Mouse (Mus musculus) MEL (cell line): ENCODE data around the gene Dusp5. TPM values are rescaled to one million over a fixed set of nuclear protein-coding genes. Genes with fewer than 3 reads are reported as not detected.

ENCODE experiments used
- DNase-seq: peaks from one replicate; pipeline ENCODE4 v3.0.0; 2011; ENCODE audit warnings: low read depth, low spot score
- H3K27ac ChIP-seq: 2 replicates; pipeline ENCODE4 v1.5.1; 2012; ENCODE audit warnings: low read depth, mild to moderate bottlenecking, control low read depth, low read length, moderate library complexity; ENCODE audit not compliant: control insufficient read depth
- H3K27me3 ChIP-seq, 2 experiments: fragments of 150-350 bp in 1 of 2; sonication (generic) in 1 of 2; 2 replicates each; pipeline ENCODE4 v1.6.1; 2012; ENCODE audit warnings: low read length in 2 of 2, mild to moderate bottlenecking in 2 of 2, improper control_type of control experiment in 1 of 2, moderate library complexity in 1 of 2; ENCODE audit not compliant: insufficient read depth in 2 of 2, control insufficient read depth in 1 of 2
- H3K36me3 ChIP-seq, 2 experiments: 2 replicates each; pipeline ENCODE4 v1.6.1; 2012 to 2014; ENCODE audit warnings: low read length in 2 of 2, improper control_type of control experiment in 1 of 2, inconsistent platforms in 1 of 2, mild to moderate bottlenecking in 1 of 2; ENCODE audit not compliant: insufficient read depth in 2 of 2, control insufficient read depth in 1 of 2
- H3K4me1 ChIP-seq, 2 experiments: fragments of 150-350 bp in 1 of 2; sonication (generic) in 1 of 2; 2 replicates each; pipeline ENCODE4 v1.6.1; 2012; ENCODE audit warnings: low read length in 2 of 2, improper control_type of control experiment in 1 of 2, mild to moderate bottlenecking in 1 of 2; ENCODE audit not compliant: insufficient read depth in 2 of 2, control insufficient read depth in 1 of 2
- H3K4me3 ChIP-seq, 2 experiments: fragments of 150-350 bp in 1 of 2; sonication (generic) in 1 of 2; 2 replicates each; pipeline ENCODE4 v1.5.1; 2012; ENCODE audit warnings: low read depth in 2 of 2, low read length in 2 of 2, mild to moderate bottlenecking in 2 of 2, moderate library complexity in 2 of 2, control low read depth in 1 of 2, improper control_type of control experiment in 1 of 2; ENCODE audit not compliant: control insufficient read depth in 1 of 2, insufficient read depth in 1 of 2
- H3K79me2 ChIP-seq: 2 replicates; pipeline ENCODE4 v1.6.1; 2012; ENCODE audit warnings: mild to moderate bottlenecking, low read length, moderate library complexity; ENCODE audit not compliant: control insufficient read depth, poor library complexity, insufficient read depth
- H3K9ac ChIP-seq: 2 replicates; pipeline ENCODE4 v1.6.1; 2012; ENCODE audit warnings: low read depth, mild to moderate bottlenecking, control low read depth, low read length, moderate library complexity; ENCODE audit not compliant: control insufficient read depth, poor library complexity, severe bottlenecking
- H3K9me3 ChIP-seq: fragments of 150-350 bp; sonication (generic); replicated peaks from 2 replicates; pipeline ENCODE4 v1.6.1; 2012; ENCODE audit warnings: mild to moderate bottlenecking, low read length, improper control_type of control experiment, moderate library complexity; ENCODE audit not compliant: insufficient read depth
- BHLHE40 ChIP-seq: IDR thresholded peaks from 2 replicates; pipeline ENCODE4 v1.6.1; 2012; ENCODE audit warnings: low read depth, mild to moderate bottlenecking, inconsistent platforms, low read length, improper control_type of control experiment, borderline replicate concordance
- CHD1 ChIP-seq: IDR thresholded peaks from 2 replicates; pipeline ENCODE4 v1.6.1; 2012; ENCODE audit warnings: low read depth, mild to moderate bottlenecking, inconsistent platforms, low read length, improper control_type of control experiment
- E2F4 ChIP-seq: IDR thresholded peaks from 2 replicates; pipeline ENCODE4 v1.6.1; 2011; ENCODE audit warnings: low read depth, low read length, improper control_type of control experiment, borderline replicate concordance
- GABPA ChIP-seq: IDR thresholded peaks from 2 replicates; pipeline ENCODE4 v1.6.1; 2012; ENCODE audit warnings: low read depth, mild to moderate bottlenecking, inconsistent platforms, low read length, improper control_type of control experiment, moderate library complexity
- GATA1 ChIP-seq: IDR thresholded peaks from 2 replicates; pipeline ENCODE4 v1.6.1; 2011; ENCODE audit warnings: low read depth, low read length, improper control_type of control experiment
- JUND ChIP-seq: IDR thresholded peaks from 2 replicates; pipeline ENCODE4 v1.6.1; 2011; ENCODE audit warnings: low read depth, mild to moderate bottlenecking, improper control_type of control experiment, low read length
- KAT2A ChIP-seq: conservative IDR thresholded peaks from 2 replicates; pipeline ENCODE4 v1.6.1; 2012; ENCODE audit warnings: low read depth, low read length, improper control_type of control experiment, inconsistent platforms
- MAFK ChIP-seq: IDR thresholded peaks from 2 replicates; pipeline ENCODE4 v1.6.1; 2011; ENCODE audit warnings: low read depth, mild to moderate bottlenecking, low read length, improper control_type of control experiment, borderline replicate concordance
- MAX ChIP-seq: IDR thresholded peaks from 2 replicates; pipeline ENCODE4 v1.6.1; 2011; ENCODE audit warnings: low read length, improper control_type of control experiment
- MEF2A ChIP-seq: IDR thresholded peaks from 2 replicates; pipeline ENCODE4 v1.6.1; 2014; ENCODE audit warnings: low read depth, mild to moderate bottlenecking, inconsistent platforms, low read length, improper control_type of control experiment; ENCODE audit not compliant: poor library complexity, insufficient replicate concordance, severe bottlenecking; ENCODE audit errors: extremely low read depth
- MYB ChIP-seq: IDR thresholded peaks from 2 replicates; pipeline ENCODE4 v1.6.1; 2011; ENCODE audit warnings: mild to moderate bottlenecking, low read depth, low read length, improper control_type of control experiment
- MYC ChIP-seq: IDR thresholded peaks from 2 replicates; pipeline ENCODE4 v1.6.1; 2011; ENCODE audit warnings: low read depth, mild to moderate bottlenecking, low read length, improper control_type of control experiment, moderate library complexity
- NELFE ChIP-seq: IDR thresholded peaks from 2 replicates; pipeline ENCODE4 v1.6.1; 2011; ENCODE audit warnings: low read depth, low read length, improper control_type of control experiment
- NRF1 ChIP-seq: IDR thresholded peaks from 2 replicates; pipeline ENCODE4 v1.6.1; 2014; ENCODE audit warnings: low read depth, mild to moderate bottlenecking, inconsistent platforms, low read length, improper control_type of control experiment, moderate library complexity; ENCODE audit not compliant: poor library complexity, insufficient read depth, severe bottlenecking
- POLR2AphosphoS2 ChIP-seq: IDR thresholded peaks from 2 replicates; pipeline ENCODE4 v1.6.1; 2011; ENCODE audit warnings: low read length, improper control_type of control experiment
- RAD21 ChIP-seq: IDR thresholded peaks from 2 replicates; pipeline ENCODE4 v1.6.1; 2011; ENCODE audit warnings: mild to moderate bottlenecking, low read depth, low read length, improper control_type of control experiment
- SIN3A ChIP-seq: IDR thresholded peaks from 2 replicates; pipeline ENCODE4 v1.6.1; 2012; ENCODE audit warnings: low read length, improper control_type of control experiment, inconsistent platforms
- SMC3 ChIP-seq: IDR thresholded peaks from 2 replicates; pipeline ENCODE4 v1.6.1; 2011; ENCODE audit warnings: low read depth, low read length, improper control_type of control experiment
- TAL1 ChIP-seq: IDR thresholded peaks from 2 replicates; pipeline ENCODE4 v1.6.1; 2012; ENCODE audit warnings: mild to moderate bottlenecking, inconsistent platforms, low read length, moderate library complexity, mixed read lengths
- UBTF ChIP-seq: IDR thresholded peaks from 2 replicates; pipeline ENCODE4 v1.6.1; 2012; ENCODE audit warnings: low read depth, mild to moderate bottlenecking, inconsistent platforms, low read length, improper control_type of control experiment, moderate library complexity, borderline replicate concordance; ENCODE audit not compliant: insufficient read depth
- USF1 ChIP-seq: IDR thresholded peaks from 2 replicates; pipeline ENCODE4 v1.6.1; 2014; ENCODE audit warnings: low read depth, mild to moderate bottlenecking, inconsistent platforms, low read length, improper control_type of control experiment, moderate library complexity
- USF2 ChIP-seq, 2 experiments: IDR thresholded peaks; 2 replicates each; pipeline ENCODE4 v1.6.1; 2011 to 2012; ENCODE audit warnings: improper control_type of control experiment in 2 of 2, low read length in 2 of 2, borderline replicate concordance in 1 of 2, inconsistent platforms in 1 of 2, low read depth in 1 of 2, mild to moderate bottlenecking in 1 of 2; ENCODE audit not compliant: insufficient read depth in 1 of 2
- ZC3H11A ChIP-seq: IDR thresholded peaks from 2 replicates; pipeline ENCODE4 v1.6.1; 2012; ENCODE audit warnings: low read depth, mild to moderate bottlenecking, inconsistent platforms, low read length, improper control_type of control experiment
- ZMIZ1 ChIP-seq: IDR thresholded peaks from 2 replicates; pipeline ENCODE4 v1.6.1; 2012; ENCODE audit warnings: low read depth, mild to moderate bottlenecking, inconsistent platforms, low read length, improper control_type of control experiment, moderate library complexity
- ZNF384 ChIP-seq: IDR thresholded peaks from 2 replicates; pipeline ENCODE4 v1.6.1; 2012; ENCODE audit warnings: low read depth, mild to moderate bottlenecking, inconsistent platforms, low read length, improper control_type of control experiment
- polyA plus RNA-seq, 2 experiments: library from polyadenylated mRNA; stranded (reverse) in 1 of 2; unstranded in 1 of 2; fragments of >175 nt in 1 of 2; fragments of >200 nt in 1 of 2; gene quantifications; 2 replicates each; pipeline versions ENCODE4 v1.2.1 to v1.2.4; 2012; ENCODE audit warnings: low replicate concordance in 2 of 2, low read depth in 1 of 2; ENCODE audit not compliant: insufficient read length in 2 of 2, insufficient read depth in 1 of 2, missing spikeins in 1 of 2
- total RNA-seq: library from RNA; depleted of rRNA; stranded (reverse); fragments of 300-350 nt; gene quantifications from 2 replicates; pipeline ENCODE4 v1.2.3, GENCODE M21; 2012

Gene Dusp5
- total and polyA plus RNA-seq, 3 experiments, result 7.6 to 13.8 TPM; not detected in 1

GRCm38 (mm10) chr19:53573151-53573550 lies 44.2 kb downstream of the Dusp5 start:
- Histone ChIP-seq H3K4me3 (no peak overlapping the region), H3K27me3 (peaks cover 17 to 19% of the 10 kb centered on the region in 2 experiments), H3K79me2 (no peaks in the 10 kb centered on the region), H3K27ac (no peak overlapping the region), H3K4me1 (peaks cover 0 to 8% of the 10 kb centered on the region in 2 experiments; a peak in 1 of 4 replicates), H3K9ac (no peak overlapping the region), H3K9me3 (no peaks in the 10 kb centered on the region), H3K36me3 (0 out of 4 replicates have a peak, but pooled peaks cover 0 to 3% of the 10 kb centered on the region in 2 experiments)
- TF ChIP-seq POLR2AphosphoS2 (no peak), MYB (no peak), GATA1 (no peak), KAT2A (no peak), SIN3A (no peak), ZNF384 (no peak), NELFE (no peak), E2F4 (no peak), CHD1 (no peak), RAD21 (no peak), ZC3H11A (no peak), MEF2A (no peak), USF2 (IDR thresholded peaks at IDR 0.05; ENCODE audit: borderline replicate concordance in 1 of 2, insufficient read depth in 1 of 2, low read depth in 1 of 2, low read length in 2 of 2) (no peak), MAFK (no peak), JUND (no peak)
- DNase-seq, result no peak

GRCm38 (mm10) chr19:53574131-53574530 lies 45.2 kb downstream of the Dusp5 start:
- Histone ChIP-seq H3K27me3 (peaks cover 15 to 17% of the 10 kb centered on the region in 2 experiments), H3K9me3 (no peaks in the 10 kb centered on the region), H3K36me3 (0 out of 4 replicates have a peak, but pooled peaks cover 0 to 3% of the 10 kb centered on the region in 2 experiments), H3K9ac (no peak overlapping the region), H3K27ac (no peak overlapping the region), H3K4me1 (peaks cover 0 to 8% of the 10 kb centered on the region in 2 experiments; a peak in 1 of 4 replicates), H3K79me2 (no peaks in the 10 kb centered on the region), H3K4me3 (no peak overlapping the region)
- TF ChIP-seq SIN3A, result no peak
- no peak for TF ChIP-seq MEF2A
- TF ChIP-seq RAD21, result no peak
- no peak for TF ChIP-seq ZMIZ1
- TF ChIP-seq MAFK, result no peak
- no peak for TF ChIP-seq USF1
- TF ChIP-seq ZNF384, result no peak
- no peak for TF ChIP-seq MAX
- TF ChIP-seq NELFE, result no peak
- TF ChIP-seq KAT2A, result no peak
- TF ChIP-seq CHD1, result no peak
- no peak for TF ChIP-seq NRF1
- TF ChIP-seq GABPA, result no peak
- no peak for TF ChIP-seq USF2 (IDR thresholded peaks at IDR 0.05; ENCODE audit: borderline replicate concordance in 1 of 2, insufficient read depth in 1 of 2, low read depth in 1 of 2, low read length in 2 of 2)
- no peak for TF ChIP-seq E2F4
- TF ChIP-seq TAL1, result no peak
- TF ChIP-seq MYC, result no peak
- TF ChIP-seq UBTF, result no peak
- no peak for TF ChIP-seq BHLHE40
- TF ChIP-seq SMC3, result no peak
- no peak for DNase-seq
